Mouse (Mus musculus): ENCODE results near the gene Ankrd17.

DNA sequence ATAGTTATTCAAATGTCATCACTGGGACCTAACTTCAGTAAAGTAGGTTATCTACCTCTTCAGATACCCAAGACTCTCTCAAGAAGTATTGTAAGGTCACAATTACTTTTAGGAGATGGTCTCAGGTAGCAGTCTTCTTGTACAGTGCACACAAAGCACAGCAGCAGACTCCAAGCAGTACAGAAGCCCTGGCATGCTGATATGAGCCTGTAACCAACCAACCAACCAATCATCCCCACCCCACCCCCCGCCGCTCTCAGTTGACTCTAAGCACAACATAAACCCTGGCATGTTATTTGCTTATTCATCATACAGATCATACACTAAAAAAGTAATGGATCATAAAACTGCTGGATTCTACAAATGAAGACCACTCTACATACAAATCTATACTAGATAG lies 33.9 kb downstream of the Ankrd17 start:
- TF ChIP-seq CTCF (IDR thresholded peaks at IDR 0.05; ENCODE audit: extremely low read depth, insufficient read length, insufficient replicate concordance, low read depth, low read length) (no peak), POLR2A (IDR thresholded peaks at IDR 0.05; ENCODE audit: low read depth, low read length) (no peak)
